Mouse (Mus musculus): ENCODE measurements around the gene Bdkrb2. TPM values are rescaled to one million over a fixed set of nuclear protein-coding genes. Genes with fewer than 3 reads are reported as not detected.

Bdkrb2 gene
- total RNA-seq, 2 experiments from 2014 or later: 0.39 to 0.82 TPM

DNA sequence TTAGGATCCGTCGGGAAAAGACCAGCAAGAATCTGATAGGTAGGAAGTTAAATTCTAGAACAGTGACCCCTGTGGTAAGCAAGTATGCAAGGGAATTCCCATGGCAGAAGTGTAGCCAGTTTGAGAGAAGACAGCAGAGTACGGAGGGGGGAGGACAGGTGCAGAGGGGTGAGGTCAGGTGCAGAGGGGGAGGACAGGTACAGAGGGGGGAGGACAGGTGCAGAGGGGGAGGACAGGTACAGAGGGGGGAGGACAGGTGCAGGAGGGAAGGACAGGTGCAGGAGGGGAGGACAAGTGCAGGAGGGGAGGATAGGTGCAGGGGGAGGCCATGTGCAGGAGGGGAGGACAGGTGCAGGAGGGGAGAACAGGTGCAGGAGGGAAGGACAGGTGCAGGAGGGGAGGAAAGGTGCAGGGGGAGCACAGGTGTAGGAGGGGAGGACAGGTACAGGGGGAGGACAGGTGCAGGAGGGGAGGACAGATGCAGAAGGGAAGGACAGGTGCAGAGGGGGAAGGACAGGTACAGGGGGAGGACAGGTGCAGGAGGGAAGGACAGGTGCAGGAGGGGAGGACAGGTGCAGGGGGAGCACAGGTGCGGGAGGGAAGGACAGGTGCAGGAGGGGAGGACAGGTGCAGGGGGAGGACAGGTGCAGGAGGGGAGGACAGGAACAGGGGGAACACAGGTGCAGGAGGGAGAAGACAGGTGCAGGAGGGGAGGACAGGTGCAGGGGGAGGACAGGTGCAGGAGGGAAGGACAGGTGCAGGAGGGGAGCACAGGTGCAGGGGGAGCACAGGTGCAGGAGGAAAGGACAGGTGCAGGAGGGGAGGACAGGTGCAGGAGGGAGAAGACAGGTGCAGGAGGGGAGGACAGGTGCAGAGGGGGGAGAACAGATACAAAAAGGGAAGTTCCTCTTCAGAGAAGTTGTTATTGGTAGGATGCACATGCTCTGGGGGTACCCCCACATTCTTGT lies 12.9 kb upstream of the Bdkrb2 start:
- no peak for DNase-seq
- intact Hi-C loops (cut with DNase I): no loop called here
- Histone ChIP-seq H3K4me3 (no peak overlapping the region), H3K27ac (no peak overlapping the region)
- no peak for TF ChIP-seq CTCF (IDR thresholded peaks at IDR 0.05)

DNA sequence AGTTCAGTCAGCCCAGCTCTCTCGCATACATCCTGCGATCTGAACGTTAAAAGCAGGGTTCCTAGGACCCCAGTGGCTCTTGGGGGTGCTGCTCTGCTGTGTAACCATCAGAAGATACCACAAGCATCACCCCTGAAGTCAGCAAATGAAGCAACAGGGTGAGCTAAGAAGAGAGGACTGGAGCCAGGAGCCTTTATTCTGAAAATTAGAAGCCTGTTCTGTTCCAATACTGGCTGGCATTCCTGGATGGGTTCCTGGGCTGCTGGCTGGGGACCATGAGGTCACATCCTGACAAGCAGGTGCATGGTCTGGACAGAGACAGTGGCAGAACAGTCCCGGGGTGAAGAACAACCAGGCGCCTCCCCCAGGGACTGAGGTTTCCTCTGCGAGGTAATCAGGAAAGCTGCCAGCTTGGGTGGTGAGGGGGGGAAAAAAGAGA lies 11.5 kb upstream of the Bdkrb2 start:
- intact Hi-C loops (cut with DNase I): no loop called here
- TF ChIP-seq CTCF (IDR thresholded peaks at IDR 0.05): no peak
- Histone ChIP-seq H3K4me3 (no peak overlapping the region), H3K27ac (peak overlapping the region; percentile 12; the same call in 1 of the 2 replicates)
- DNase-seq: peak; percentile 44

DNA sequence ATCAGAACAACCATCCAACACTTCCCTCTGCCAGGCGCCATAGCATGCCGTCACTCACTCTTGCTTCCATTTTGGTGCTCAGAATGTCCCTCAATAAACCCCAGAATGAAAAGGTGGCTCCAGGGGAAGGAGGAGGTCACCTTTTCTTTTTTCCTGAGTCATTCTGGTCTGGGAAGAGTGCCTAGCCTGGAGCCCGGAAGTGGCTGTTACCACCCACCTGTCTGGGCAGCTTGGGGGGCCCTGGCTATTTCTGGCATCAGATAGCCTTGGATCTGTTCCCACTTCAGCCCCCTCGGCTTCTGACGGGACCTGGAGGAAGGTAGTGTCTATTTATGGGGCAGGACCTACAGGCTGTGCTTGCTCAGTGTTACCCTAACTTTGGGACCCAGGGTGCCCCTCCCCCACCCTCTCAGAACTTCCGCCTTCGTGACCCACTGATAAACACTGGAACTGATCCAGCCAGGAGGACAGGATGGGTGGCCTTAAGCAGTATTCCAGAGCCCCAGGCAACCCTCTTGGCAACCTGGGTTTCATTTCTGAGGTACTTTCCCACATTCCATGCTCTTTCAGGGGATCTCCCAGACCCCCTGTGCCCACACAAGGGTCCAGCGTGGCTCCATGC lies 8.8 kb upstream of the Bdkrb2 start:
- peak overlapping the region; percentile 38; the same call in 1 of the 2 replicates for H3K27ac ChIP-seq
- intact Hi-C loops (cut with DNase I): no loop called here

DNA sequence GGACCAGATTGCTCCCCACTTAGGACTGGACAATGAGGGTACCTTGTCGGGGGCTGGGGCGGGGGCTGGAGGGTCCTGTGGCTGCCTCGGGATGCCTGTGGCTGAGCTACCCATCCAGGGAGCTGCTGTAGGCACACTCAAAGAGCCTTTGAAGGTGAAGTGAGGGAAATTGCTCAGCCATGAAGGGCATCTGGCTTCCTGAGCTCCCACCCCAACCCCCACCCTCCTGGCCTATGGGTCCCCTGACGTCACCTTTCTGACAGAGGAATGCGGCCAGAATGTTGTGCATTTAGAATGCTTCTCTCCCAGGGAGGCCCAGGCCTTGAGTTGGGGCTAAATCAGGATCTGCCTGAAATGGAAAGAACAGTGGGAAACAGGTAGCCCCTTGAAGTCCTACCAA lies 7.9 kb upstream of the Bdkrb2 start:
- no peak for TF ChIP-seq CTCF (IDR thresholded peaks at IDR 0.05)
- no peak for DNase-seq
- intact Hi-C loops (cut with DNase I): no loop called here
- H3K4me3 ChIP-seq: no peak overlapping the region
- no peak overlapping the region for H3K27ac ChIP-seq

More for the DNA sequence above, 8.8 kb upstream of the Bdkrb2 start:
- TF ChIP-seq CTCF (IDR thresholded peaks at IDR 0.05): no peak
- no peak overlapping the region for H3K4me3 ChIP-seq
- peak; percentile 26 for DNase-seq

DNA sequence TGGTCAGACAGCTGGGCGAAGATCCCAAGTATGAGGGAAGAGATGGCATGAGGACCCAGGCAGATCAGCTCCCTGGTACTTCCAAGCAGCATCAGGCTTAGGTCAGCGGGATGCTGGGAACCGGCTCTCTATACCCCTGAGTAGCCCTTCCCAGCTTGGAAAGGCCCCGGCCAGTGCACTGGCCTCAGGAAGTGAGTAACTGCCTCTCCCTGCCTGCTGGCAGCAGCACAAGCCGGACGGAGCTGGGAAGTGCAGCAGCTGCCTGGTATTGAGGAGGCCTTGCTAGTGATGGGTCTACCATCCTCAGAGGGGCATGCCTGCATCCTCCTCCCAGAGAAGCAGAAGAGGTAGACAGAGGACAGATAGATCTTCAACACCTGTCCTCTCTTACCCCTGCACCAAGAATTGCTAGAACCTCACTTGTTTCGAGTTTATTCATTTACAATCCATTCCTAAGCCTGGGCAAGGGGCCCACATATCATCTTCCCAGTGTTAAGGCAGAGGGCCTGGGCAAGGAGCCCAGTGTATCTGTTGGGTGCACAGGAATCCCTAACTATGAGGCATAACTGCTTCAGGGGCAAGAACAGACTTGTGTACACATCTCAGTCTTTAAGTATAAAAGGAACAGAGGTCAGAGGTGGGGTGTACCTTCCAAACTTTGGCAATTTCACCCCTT lies 5.6 kb upstream of the Bdkrb2 start:
- no peak overlapping the region for H3K4me3 ChIP-seq
- TF ChIP-seq CTCF (IDR thresholded peaks at IDR 0.05): no peak
- intact Hi-C loops (cut with DNase I): no loop called here
- peak; percentile 75 for DNase-seq
- peak overlapping the region; percentile 77 for H3K27ac ChIP-seq

DNA sequence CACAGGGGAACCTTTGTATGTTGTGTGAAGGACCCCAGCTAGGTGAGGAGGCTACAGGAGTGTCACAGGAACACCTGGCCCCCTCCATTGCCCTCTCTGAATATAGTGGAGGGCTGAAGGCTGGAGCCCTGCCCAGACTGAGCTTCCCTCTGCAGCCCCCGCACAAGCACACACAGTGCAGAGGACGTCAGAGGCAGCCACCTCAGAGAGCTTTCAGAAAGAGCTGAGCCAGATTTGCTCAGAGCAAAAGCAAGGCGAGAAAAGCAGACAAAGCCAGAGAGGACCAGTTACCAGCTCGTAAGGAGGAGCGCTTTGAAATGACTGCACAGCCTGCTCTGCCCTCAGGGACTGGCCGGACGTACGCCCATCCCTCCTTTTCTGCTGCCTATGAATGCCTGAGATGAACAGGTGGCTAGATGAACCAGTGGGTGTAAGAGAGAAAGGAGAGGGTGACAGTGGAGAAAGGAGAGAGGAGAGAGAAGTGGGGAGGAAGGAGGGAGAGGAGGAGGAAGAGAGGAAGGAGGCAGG lies 2.0 kb upstream of the Bdkrb2 start:
- intact Hi-C loops (cut with DNase I): no loop called here
- no peak for DNase-seq
- Histone ChIP-seq H3K4me3 (no peak overlapping the region), H3K27ac (no peak overlapping the region)
- no peak for TF ChIP-seq CTCF (IDR thresholded peaks at IDR 0.05)

DNA sequence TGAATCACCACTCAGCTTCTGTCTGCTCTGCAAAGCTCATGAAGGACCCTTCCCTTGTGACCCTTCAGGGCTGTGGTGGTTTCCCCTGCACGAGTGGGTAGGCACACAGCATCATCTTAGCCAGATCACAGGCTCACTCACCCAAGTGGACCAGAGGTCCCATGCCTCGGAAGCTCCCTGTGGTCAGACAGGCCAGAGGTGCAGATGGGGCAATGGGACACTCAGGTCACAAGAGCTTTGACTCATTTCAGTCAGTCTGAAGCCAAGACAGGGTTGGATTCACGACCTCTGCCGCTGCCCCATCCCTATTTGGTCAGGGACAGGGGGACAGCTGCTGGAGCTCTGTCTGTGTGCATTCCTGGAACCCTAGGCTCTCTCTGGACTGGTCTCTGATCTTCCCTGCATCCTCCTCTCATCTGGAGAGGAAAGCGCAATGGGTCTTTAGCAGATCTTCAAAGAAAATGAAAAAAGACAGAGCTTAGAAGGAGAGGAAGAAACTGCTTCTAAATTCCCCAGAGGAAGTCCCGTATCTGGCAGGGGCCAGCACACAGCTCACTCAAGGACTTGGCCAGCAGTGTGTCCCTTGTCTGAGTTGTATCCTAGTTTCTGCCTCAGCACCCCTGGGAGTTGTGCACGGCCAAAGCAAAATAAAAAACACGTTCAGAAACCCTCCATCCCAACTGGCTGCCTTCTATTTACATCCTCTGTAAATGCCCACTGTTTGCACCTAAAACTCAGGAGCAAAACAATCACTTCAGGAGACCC lies 788 bp upstream of the Bdkrb2 start:
- no peak for TF ChIP-seq CTCF (IDR thresholded peaks at IDR 0.05)
- intact Hi-C loops (cut with DNase I): no loop called here
- Histone ChIP-seq H3K27ac (peak overlapping the region; percentile 63), H3K4me3 (peak overlapping the region; percentile 69)
- peak; percentile 39 for DNase-seq

DNA sequence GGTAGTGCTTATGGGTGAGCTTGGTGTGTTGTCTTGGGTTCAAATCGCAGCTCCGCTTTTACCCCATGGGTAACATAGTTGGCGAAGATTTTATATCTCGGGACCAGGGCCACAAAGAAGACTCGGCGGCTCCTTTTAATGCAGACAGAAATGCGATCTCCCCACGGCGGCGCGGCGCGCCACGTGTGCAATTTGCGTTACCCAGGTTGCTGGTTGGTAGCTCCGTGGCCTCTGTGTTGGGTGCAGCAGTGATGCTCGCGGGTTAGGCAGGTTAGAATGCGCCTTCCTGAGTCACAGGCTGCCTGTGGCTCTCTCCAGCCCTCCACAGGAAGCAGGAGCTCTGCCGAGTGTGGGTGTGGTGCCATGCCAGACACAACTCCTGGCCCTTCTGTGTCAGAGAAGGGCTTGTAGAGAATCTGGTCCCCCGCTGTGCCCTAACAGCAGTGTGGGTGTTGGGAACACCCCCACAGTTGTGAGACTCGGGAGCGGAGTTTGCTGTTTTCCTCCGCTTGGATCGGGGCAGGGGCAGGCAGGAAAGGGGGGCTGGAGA lies 775 bp downstream of the Bdkrb2 start:
- DNase-seq: no peak
- Histone ChIP-seq H3K4me3 (peak overlapping the region; percentile 69), H3K27ac (peak overlapping the region; percentile 63)
- no peak for TF ChIP-seq CTCF (IDR thresholded peaks at IDR 0.05)
- intact Hi-C loops (cut with DNase I): no loop called here

DNA sequence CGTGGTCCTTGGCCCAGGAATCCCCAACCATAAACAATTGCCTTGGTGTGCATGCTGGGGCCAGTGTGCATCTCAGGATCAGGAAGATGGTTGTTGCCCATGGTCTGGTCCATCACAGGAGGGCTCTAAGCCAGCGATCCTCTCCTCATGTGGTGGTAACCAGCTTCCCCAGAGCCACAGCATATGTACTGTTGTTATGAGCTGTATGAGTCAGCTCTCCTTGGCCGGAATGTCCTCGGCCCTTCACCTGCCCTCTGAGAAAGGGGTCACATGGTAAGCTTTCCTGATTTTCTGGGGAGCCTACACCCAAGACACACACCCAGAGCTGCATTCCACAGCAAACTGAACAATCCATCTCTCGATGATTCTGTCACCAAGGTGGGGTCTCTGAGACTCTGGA lies 2.2 kb downstream of the Bdkrb2 start:
- no peak for DNase-seq
- Histone ChIP-seq H3K4me3 (no peak overlapping the region), H3K27ac (no peak overlapping the region)
- intact Hi-C loops (cut with DNase I): no loop called here
- TF ChIP-seq CTCF (IDR thresholded peaks at IDR 0.05): no peak

DNA sequence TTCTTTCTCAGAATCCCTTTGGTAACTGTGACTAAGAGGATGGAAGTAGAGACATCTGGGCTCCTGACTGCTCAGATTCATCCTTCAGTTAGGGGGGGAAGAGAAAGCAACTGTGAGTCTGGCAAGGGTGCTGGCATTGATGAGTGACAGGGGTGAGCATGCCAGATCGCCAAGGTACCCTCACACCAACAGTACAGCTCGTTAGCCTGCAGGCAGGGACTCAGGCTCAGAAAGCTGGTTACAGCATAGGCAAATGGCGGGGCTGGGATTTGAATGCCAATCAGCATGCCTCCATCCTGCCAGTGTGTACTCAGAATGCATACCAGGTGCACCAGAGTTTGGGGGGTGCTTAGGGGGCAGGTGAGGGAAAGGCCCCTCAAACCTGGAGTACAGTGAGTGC lies 8.8 kb downstream of the Bdkrb2 start:
- no peak for TF ChIP-seq CTCF (IDR thresholded peaks at IDR 0.05)
- no peak for DNase-seq

DNA sequence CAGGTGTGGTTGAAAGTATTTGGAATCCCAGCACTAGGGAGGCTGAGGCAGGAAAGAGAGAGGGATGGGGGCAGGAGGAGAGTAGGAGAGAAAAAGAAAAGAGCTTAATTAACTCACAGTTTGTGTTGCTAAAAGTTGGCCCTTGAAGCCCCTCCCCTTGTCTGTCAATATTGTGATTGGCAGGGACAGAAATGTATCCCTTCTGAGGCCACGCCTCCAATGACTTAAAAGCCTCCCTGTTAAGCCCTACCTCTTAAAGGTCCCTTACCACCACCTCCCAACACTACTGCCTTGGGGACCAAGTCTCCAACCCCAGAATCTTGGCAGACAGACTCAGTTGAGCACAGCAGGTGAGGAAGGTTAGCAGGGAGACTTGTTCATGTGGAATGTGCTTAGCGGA lies 9.6 kb downstream of the Bdkrb2 start:
- H3K27ac ChIP-seq: no peak overlapping the region
- H3K4me3 ChIP-seq: no peak overlapping the region
- intact Hi-C loops (cut with DNase I): no loop called here
- no peak for TF ChIP-seq CTCF (IDR thresholded peaks at IDR 0.05)
- DNase-seq: no peak

More for the DNA sequence above, 8.8 kb downstream of the Bdkrb2 start:
- no peak overlapping the region for H3K4me3 ChIP-seq
- intact Hi-C loops (cut with DNase I): no loop called here
- H3K27ac ChIP-seq: no peak overlapping the region

DNA sequence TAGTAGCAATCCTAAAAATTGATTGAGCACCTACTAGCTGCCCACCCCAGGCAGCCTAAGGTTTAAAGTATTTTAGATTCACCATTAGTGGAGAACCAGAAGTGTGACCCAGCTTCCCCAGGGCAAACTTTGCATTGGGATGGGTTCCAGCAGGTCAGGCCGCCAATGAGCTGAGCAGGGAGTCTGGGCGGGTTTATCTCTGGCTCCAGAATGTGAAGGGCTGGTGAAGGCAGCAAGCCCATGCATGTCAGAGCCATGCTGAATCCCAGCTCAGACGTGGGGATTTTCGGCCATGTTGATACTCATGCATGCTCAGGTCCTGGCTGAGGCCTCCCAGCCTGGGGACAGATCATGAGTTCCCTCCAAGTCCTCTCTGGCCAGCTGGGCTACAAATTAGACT lies 11.3 kb downstream of the Bdkrb2 start:
- Histone ChIP-seq H3K27ac (no peak overlapping the region), H3K4me3 (no peak overlapping the region)
- no peak for DNase-seq
- intact Hi-C loops (cut with DNase I): no loop called here
- TF ChIP-seq CTCF (IDR thresholded peaks at IDR 0.05): no peak

Measured in gastrocnemius, adult 2 months (tissue).